Mouse (Mus musculus) bone marrow, adult 2 months (tissue): Measurements from ENCODE around the gene Gcn1l1.

Source experiments
- CTCF ChIP-seq: fragments of 200-500 bp; IDR thresholded peaks from 2 replicates; pipeline ENCODE4 v1.5.1; 2011; ENCODE audit warnings: low read length, control low read depth; ENCODE audit not compliant: control insufficient read depth, insufficient read depth
- POLR2A ChIP-seq: fragments of 200-500 bp; IDR thresholded peaks from 2 replicates; pipeline ENCODE4 v1.6.1; 2011; ENCODE audit warnings: low read depth, mild to moderate bottlenecking, control low read depth, low read length, borderline replicate concordance; ENCODE audit not compliant: control insufficient read depth

DNA sequence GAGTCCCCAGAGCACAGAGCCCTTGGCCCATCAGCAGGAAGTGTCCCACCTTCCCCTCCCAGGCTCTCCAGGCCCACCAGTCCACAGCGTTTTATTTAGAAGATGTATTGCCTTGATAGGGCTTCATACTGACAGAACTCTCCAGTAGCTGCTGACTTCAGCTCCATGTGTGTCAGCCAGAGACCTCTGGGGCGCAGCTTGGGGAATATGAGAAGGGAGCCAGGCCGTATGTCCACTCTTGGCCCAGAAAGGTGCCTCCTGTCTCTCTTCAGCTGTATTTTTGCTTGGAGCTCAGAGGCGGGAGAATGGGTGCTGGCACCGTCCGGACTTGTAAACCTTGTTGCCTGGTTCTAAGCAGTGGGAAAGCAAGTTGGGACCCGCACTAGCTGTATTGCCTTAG is 17.6 kb upstream of the Gcn1l1 start:
- TF ChIP-seq CTCF (no peak), POLR2A (no peak)
